In the genomic region with DNA sequence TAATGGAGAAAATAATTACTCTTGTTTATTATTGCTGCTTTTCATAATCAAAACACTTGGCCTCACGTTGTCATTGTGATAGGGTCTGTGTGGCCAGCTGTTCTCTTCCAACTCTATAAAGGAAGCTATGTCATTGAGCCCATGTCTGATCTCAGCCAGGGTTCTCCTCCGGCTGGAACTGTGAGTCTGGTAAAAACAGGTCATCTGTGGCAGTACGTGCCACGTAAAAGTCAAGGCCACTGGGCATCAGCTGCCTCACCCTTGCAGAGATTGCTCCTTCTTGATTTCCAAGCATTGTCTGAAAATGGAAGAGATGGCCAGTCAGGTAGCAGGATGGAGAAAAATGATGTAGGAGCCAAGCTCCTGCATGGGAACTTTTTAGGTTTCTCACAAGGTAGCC, we compare ENCODE assay signal across 27 mouse cellular contexts. TPM values are rescaled to one million over a fixed set of nuclear protein-coding genes. Genes with fewer than 3 reads are reported as not detected.
DNase-seq lines count a peak whose midpoint lies in the region; ATAC-seq lines count a peak whose summit lies in the region.
"Had no signal": no experiment of that assay in that cellular context is flagged by ENCODE, and none has a peak within 500 bp of the region (broad histone marks: within the 10 kb centered on the region; RNA-seq: fewer than 3 reads in every experiment).

No protein-coding gene starts in this region.

- no peaks in the 10 kb centered on the region for H3K9me3 ChIP-seq in heart, embryonic 10.5 days
- H3K9me3 ChIP-seq in heart, embryonic 11.5 days (replicated peaks; ENCODE audit: control insufficient read depth, low read length): no peaks in the 10 kb centered on the region
- no peaks in the 10 kb centered on the region for H3K9me3 ChIP-seq in liver, embryonic 11.5 days (ENCODE audit: control insufficient read depth, low read length)
- H3K9me3 ChIP-seq: forebrain, embryonic 10.5 days; forebrain, embryonic 13.5 days; G1E; heart, embryonic 12.5 days; heart, embryonic 15.5 days had no signal

- no peaks in the 10 kb centered on the region for H3K36me3 ChIP-seq in heart, embryonic 10.5 days
- H3K36me3 ChIP-seq in heart, embryonic 11.5 days (ENCODE audit: control insufficient read depth, insufficient read depth, low read length): no peaks in the 10 kb centered on the region
- no peaks in the 10 kb centered on the region for H3K36me3 ChIP-seq in liver, embryonic 11.5 days (ENCODE audit: control insufficient read depth, insufficient read depth, low read length)
- H3K36me3 ChIP-seq: forebrain, embryonic 10.5 days; G1E; heart, embryonic 12.5 days; heart, embryonic 15.5 days had no signal

- no peak for ATAC-seq in heart, embryonic 11.5 days (replicated peaks; ENCODE audit: insufficient number of reproducible peaks, low FRiP score, low TSS enrichment)
- no peak for ATAC-seq in liver, embryonic 11.5 days (replicated peaks; ENCODE audit: low FRiP score)
- ATAC-seq: forebrain, embryonic 13.5 days; forebrain, embryonic 16.5 days; hindbrain, postnatal 0 days; inflammation-experienced regulatory T-cells, adult 6 months; intestine, embryonic 16.5 days had no signal

- no peak overlapping the region for H3K27ac ChIP-seq in heart, embryonic 10.5 days
- no peak overlapping the region for H3K27ac ChIP-seq in heart, embryonic 11.5 days (ENCODE audit: low read depth, low read length)
- no peak overlapping the region for H3K27ac ChIP-seq in liver, embryonic 11.5 days (ENCODE audit: low read depth, low read length)
- H3K27ac ChIP-seq: forebrain, embryonic 10.5 days; forebrain, embryonic 13.5 days; heart, embryonic 15.5 days; hindbrain, embryonic 14.5 days; hindbrain, postnatal 0 days had no signal

- no peak overlapping the region for H3K4me3 ChIP-seq in heart, embryonic 10.5 days
- H3K4me3 ChIP-seq in heart, embryonic 11.5 days (ENCODE audit: low read depth, low read length): no peak overlapping the region
- H3K4me3 ChIP-seq in liver, embryonic 11.5 days (ENCODE audit: low read depth, low read length): no peak overlapping the region
- H3K4me3 ChIP-seq: forebrain, embryonic 10.5 days; forebrain, embryonic 13.5 days; heart, embryonic 12.5 days; heart, embryonic 15.5 days had no signal

- H3K4me1 ChIP-seq in heart, embryonic 10.5 days: no peaks in the 10 kb centered on the region
- H3K4me1 ChIP-seq in heart, embryonic 11.5 days (ENCODE audit: control insufficient read depth, insufficient read depth, low read length): no peaks in the 10 kb centered on the region
- H3K4me1 ChIP-seq in liver, embryonic 11.5 days (replicated peaks; ENCODE audit: control insufficient read depth, insufficient read depth, low read length): no peaks in the 10 kb centered on the region
- H3K4me1 ChIP-seq: forebrain, embryonic 10.5 days; heart, embryonic 12.5 days; heart, embryonic 15.5 days had no signal

- peak; percentile 65 for DNase-seq in adrenal gland, adult 2 months
- DNase-seq in adrenal gland, postnatal 25 days: no peak
- peak; percentile 45 for DNase-seq in heart, embryonic 10.5 days (ENCODE audit: low spot score)
- peak; percentile 2 for DNase-seq in urinary bladder, postnatal 14 days (ENCODE audit: low spot score)
- no peak for DNase-seq in urinary bladder, adult 18-20 months (ENCODE audit: low spot score in 2 of 2)
- no peak for DNase-seq in liver, embryonic 11.5 days (ENCODE audit: low spot score)
- DNase-seq: B cell, adult 2 months; cerebellum, adult 18-20 months; cerebellum, adult 9-10 months; cerebellum, postnatal 14 days; gastrocnemius, postnatal 10 days; gastrocnemius, postnatal 36 days; heart, postnatal 36 days; kidney, adult 18-20 months had no signal

- H3K4me2 ChIP-seq in heart, embryonic 11.5 days: no peak overlapping the region
- H3K4me2 ChIP-seq in liver, embryonic 11.5 days: no peak overlapping the region
- H3K4me2 ChIP-seq: forebrain, embryonic 13.5 days; heart, embryonic 12.5 days; heart, embryonic 15.5 days; hindbrain, embryonic 14.5 days had no signal

- H3K9ac ChIP-seq in heart, embryonic 11.5 days (ENCODE audit: low read depth, low read length): no peak overlapping the region
- no peak overlapping the region for H3K9ac ChIP-seq in liver, embryonic 11.5 days (ENCODE audit: low read depth, low read length)
- H3K9ac ChIP-seq: forebrain, embryonic 13.5 days; heart, embryonic 12.5 days; heart, embryonic 15.5 days; hindbrain, embryonic 14.5 days had no signal

- WGBS in heart, embryonic 10.5 days: 80% methylated on average over 4 of the region's 4 CpGs
- 77% methylated on average over 4 of the region's 4 CpGs for WGBS in heart, embryonic 11.5 days (ENCODE audit: insufficient replicate concordance)
- WGBS in liver, embryonic 11.5 days: 78% methylated on average over 4 of the region's 4 CpGs

- peaks cover 3% of the 10 kb centered on the region; the same call in 1 of the 2 replicates for H3K27me3 ChIP-seq in heart, embryonic 10.5 days (ENCODE audit: insufficient read depth, poor library complexity, severe bottlenecking)
- no peaks in the 10 kb centered on the region for H3K27me3 ChIP-seq in heart, embryonic 11.5 days (ENCODE audit: control insufficient read depth, insufficient read depth, low read length)
- H3K27me3 ChIP-seq in liver, embryonic 11.5 days (replicated peaks; ENCODE audit: control insufficient read depth, insufficient read depth, low read length): no peaks in the 10 kb centered on the region
- H3K27me3 ChIP-seq: CH12.LX; forebrain, embryonic 13.5 days; heart, embryonic 12.5 days; heart, embryonic 15.5 days; Patski had no signal

RNA-seq across cellular contexts. Expression of gene Tagap, which starts 25.8 kb away (rescaled TPM):
- total RNA-seq in adrenal gland, adult 2 months (2021): 1 to 10 TPM; 4.5 to 5.9 TPM
- polyA plus RNA-seq in adrenal gland, adult 2 months (2012; rRNA removed): 0.69 and 1.1 TPM in 2 replicates
- total RNA-seq in adrenal gland, postnatal 25 days (2021): 4.7 and 6.6 TPM in 2 replicates
- polyA plus RNA-seq in heart, embryonic 10.5 days (2016; fragmentation: Nextera tagmentation; extraction: Ambion mirVana): 0.11 and 0.35 TPM in 2 replicates
- 0.09 and 0.24 TPM in 2 replicates for polyA plus RNA-seq in heart, embryonic 11.5 days (2014; fragmentation: Nextera tagmentation; extraction: Ambion mirVana)
- 0.48 and 0.53 TPM in 2 replicates for polyA plus RNA-seq in liver, embryonic 11.5 days (2014; fragmentation: Nextera tagmentation; extraction: Ambion mirVana)

RNA-seq across cellular contexts. Expression of gene Rsph3a, which starts 45.5 kb away (rescaled TPM):
- 10 to 100 TPM; 42.2 to 43.2 TPM for total RNA-seq in adrenal gland, adult 2 months (2021)
- 169 and 206 TPM in 2 replicates for polyA plus RNA-seq in adrenal gland, adult 2 months (2012; rRNA removed)
- total RNA-seq in adrenal gland, postnatal 25 days (2021): 48.7 and 52.1 TPM in 2 replicates
- polyA plus RNA-seq in heart, embryonic 10.5 days (2016; fragmentation: Nextera tagmentation; extraction: Ambion mirVana): 47.9 and 56.7 TPM in 2 replicates
- 51.7 and 60.0 TPM in 2 replicates for polyA plus RNA-seq in heart, embryonic 11.5 days (2014; fragmentation: Nextera tagmentation; extraction: Ambion mirVana)
- 31.7 and 34.5 TPM in 2 replicates for polyA plus RNA-seq in liver, embryonic 11.5 days (2014; fragmentation: Nextera tagmentation; extraction: Ambion mirVana)

Comparison
In these comparisons a context has a peak if more than half of its experiments do, and no peak if none do; other contexts are left out.
1. DNase-seq: peak in adrenal gland, adult 2 months (single experiment), heart, embryonic 10.5 days (single experiment) and urinary bladder, postnatal 14 days (single experiment); none in adrenal gland, postnatal 25 days (single experiment), urinary bladder, adult 18-20 months (0 of 2) and liver, embryonic 11.5 days (single experiment).